Mouse (Mus musculus): ENCODE measurements around the gene Smim20. TPM values are rescaled to one million over a fixed set of nuclear protein-coding genes. Genes with fewer than 3 reads are reported as not detected.
A peak's percentile ranks its signal among the peaks of the same experiment; 100 is the strongest.

The Smim20 gene
- total and polyA plus RNA-seq, 2 experiments from 2014 or later, result 35.7 to 76.0 TPM

DNA sequence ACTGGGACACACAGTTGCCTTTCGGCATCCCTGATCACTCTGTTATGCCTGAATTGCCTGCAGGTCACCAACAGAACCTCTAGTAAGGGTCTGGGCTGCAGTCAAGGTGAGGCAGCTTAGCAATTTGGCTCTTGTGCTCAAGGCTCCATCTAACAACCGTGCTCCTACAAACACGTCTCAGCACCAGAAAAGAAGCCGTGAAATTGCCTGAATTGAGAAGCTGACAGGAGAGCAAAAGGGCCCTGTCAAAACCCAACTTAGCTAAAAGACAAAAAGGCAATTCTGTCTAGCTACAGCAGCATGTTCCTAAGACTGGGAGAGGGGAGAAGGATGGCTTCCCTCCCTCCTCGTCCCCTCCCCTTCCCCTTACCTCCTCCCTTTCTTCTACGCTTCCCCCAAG lies 57.9 kb downstream of the Smim20 start:
- Histone ChIP-seq H3K27ac (ENCODE audit: low read depth, low read length) (no peak overlapping the region), H3K36me3 (ENCODE audit: insufficient read depth, low read length) (no peaks in the 10 kb centered on the region), H3K4me3 (ENCODE audit: low read depth, low read length) (no peak overlapping the region), H3K4me2 (ENCODE audit: low read depth, low read length, poor library complexity, severe bottlenecking) (no peak overlapping the region), H3K9me3 (ENCODE audit: low read length) (no peaks in the 10 kb centered on the region), H3K9ac (replicated peaks; ENCODE audit: low read length, poor library complexity, severe bottlenecking) (no peak overlapping the region), H3K4me1 (ENCODE audit: insufficient read depth, low read length) (no peaks in the 10 kb centered on the region), H3K27me3 (ENCODE audit: insufficient read depth, low read length) (no peaks in the 10 kb centered on the region)
- WGBS, result 25% methylated on average over 6 of the region's 6 CpGs
- DNase-seq (ENCODE audit: low spot score) (no peak), ATAC-seq (ENCODE audit: low FRiP score) (no peak)
- TF ChIP-seq CTCF (IDR thresholded peaks at IDR 0.05), result no peak

GRCm38 (mm10) chr5:53326023-53326422 lies 59.1 kb downstream of the Smim20 start:
- no peaks in the 10 kb centered on the region for H3K9me3 ChIP-seq (ENCODE audit: low read length)
- no peak overlapping the region for H3K4me3 ChIP-seq (ENCODE audit: low read depth, low read length)
- peak; percentile 96 for TF ChIP-seq CTCF (IDR thresholded peaks at IDR 0.05)
- no peak overlapping the region for H3K9ac ChIP-seq (replicated peaks; ENCODE audit: low read length, poor library complexity, severe bottlenecking)
- H3K27me3 ChIP-seq (ENCODE audit: insufficient read depth, low read length), result no peaks in the 10 kb centered on the region
- peak overlapping the region; percentile 18; the same call in 1 of the 2 replicates for H3K4me2 ChIP-seq (ENCODE audit: low read depth, low read length, poor library complexity, severe bottlenecking)
- DNase-seq (ENCODE audit: low spot score) (peak; percentile 88), ATAC-seq (ENCODE audit: low FRiP score) (peak; percentile 77; the same call in 1 of the 2 replicates)
- H3K4me1 ChIP-seq (ENCODE audit: insufficient read depth, low read length), result no peaks in the 10 kb centered on the region
- WGBS, result 4% methylated on average over 8 of the region's 8 CpGs
- H3K36me3 ChIP-seq (ENCODE audit: insufficient read depth, low read length), result no peaks in the 10 kb centered on the region
- H3K27ac ChIP-seq (ENCODE audit: low read depth, low read length), result no peak overlapping the region

DNA sequence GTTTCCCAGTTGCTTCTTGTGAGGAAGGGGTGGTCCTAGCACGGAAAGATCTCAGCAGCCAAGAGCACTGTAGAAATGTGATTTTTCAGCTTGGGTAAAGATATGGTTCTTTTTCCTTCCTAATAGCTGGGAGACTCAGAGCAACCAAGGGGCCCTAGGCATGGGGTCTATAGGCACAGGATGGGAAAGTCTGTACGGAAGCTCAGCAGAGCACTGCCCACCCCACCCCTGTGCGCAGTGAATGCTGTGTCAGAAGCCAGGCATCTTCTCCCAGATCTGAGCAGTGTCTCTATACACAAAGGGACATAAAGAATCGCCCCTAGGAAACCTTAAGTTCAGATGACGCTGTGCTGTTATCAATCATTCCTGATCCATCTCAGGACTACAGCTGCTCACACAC lies 59.6 kb downstream of the Smim20 start:
- no peak overlapping the region for H3K27ac ChIP-seq (ENCODE audit: low read depth, low read length)
- WGBS, result 65% methylated on average over 5 of the region's 5 CpGs
- no peaks in the 10 kb centered on the region for H3K36me3 ChIP-seq (ENCODE audit: insufficient read depth, low read length)
- 0 out of 2 replicates have a peak, but pooled peaks have one; percentile 32 for ATAC-seq (ENCODE audit: low FRiP score)
- no peak for TF ChIP-seq CTCF (IDR thresholded peaks at IDR 0.05)
- no peak for DNase-seq (ENCODE audit: low spot score)
- no peaks in the 10 kb centered on the region for H3K4me1 ChIP-seq (ENCODE audit: insufficient read depth, low read length)
- H3K4me3 ChIP-seq (ENCODE audit: low read depth, low read length), result no peak overlapping the region
- no peak overlapping the region for H3K4me2 ChIP-seq (ENCODE audit: low read depth, low read length, poor library complexity, severe bottlenecking)
- H3K27me3 ChIP-seq (ENCODE audit: insufficient read depth, low read length), result no peaks in the 10 kb centered on the region
- no peaks in the 10 kb centered on the region for H3K9me3 ChIP-seq (ENCODE audit: low read length)
- no peak overlapping the region for H3K9ac ChIP-seq (replicated peaks; ENCODE audit: low read length, poor library complexity, severe bottlenecking)

Other genes starting within 250 kb of the Smim20 start
- gene Slc34a2, start 229.0 kb upstream of the Smim20 start, total RNA-seq (2014; rRNA removed), result 0.47 and 0.77 TPM in 2 replicates
- 0.15 and 0.36 TPM in 2 replicates for gene Slc34a2, start 229.0 kb upstream of the Smim20 start, polyA plus RNA-seq (2015; fragmentation: Nextera tagmentation; extraction: Ambion mirVana)
- gene Sel1l3, start 53.2 kb upstream of the Smim20 start, total RNA-seq (2014; rRNA removed), result 19.0 and 22.2 TPM in 2 replicates
- gene Sel1l3, start 53.2 kb upstream of the Smim20 start, polyA plus RNA-seq (2015; fragmentation: Nextera tagmentation; extraction: Ambion mirVana), result 4.7 TPM in 2 replicates
- 21.0 and 23.7 TPM in 2 replicates for gene Rbpj, start 199.1 kb downstream of the Smim20 start, total RNA-seq (2014; rRNA removed)
- 14.5 and 14.8 TPM in 2 replicates for gene Rbpj, start 199.1 kb downstream of the Smim20 start, polyA plus RNA-seq (2015; fragmentation: Nextera tagmentation; extraction: Ambion mirVana)

Measured in midbrain, postnatal 0 days (tissue).